Mouse (Mus musculus) Patski (cell line): ENCODE data around the gene St8sia1. TPM values are rescaled to one million over a fixed set of nuclear protein-coding genes. Genes with fewer than 3 reads are reported as not detected.

Source experiments
- ATAC-seq: fragments of 100-300 bp; one replicate; pipeline ENCODE4 v1.8.0; 2021
- CTCF ChIA-PET: fragments of 350-600 bp; sonication (Branson Sonifier 250); formaldehyde crosslinking; loops from one replicate; lab custom pipeline; 2022; ENCODE audit warnings: inconsistent platforms; lab: Charles Lee
- POLR2A ChIA-PET: fragments of 350-600 bp; sonication (Branson Sonifier 250); formaldehyde crosslinking; loops from one replicate; lab custom pipeline; 2022; ENCODE audit warnings: antibody characterized with exemption, inconsistent platforms; lab: Charles Lee
- DNase-seq: peaks from one replicate; pipeline ENCODE4 v3.0.0-alpha.2; 2011; ENCODE audit warnings: low read depth, low spot score
- H3K27me3 ChIP-seq: fragments of 371-371 bp; one replicate; pipeline ENCODE4 v1.5.1; 2021
- CTCF ChIP-seq: fragments of 100-300 bp; IDR thresholded peaks from one replicate; pipeline ENCODE4 v1.5.1; 2021
- in situ Hi-C: fragments of 300-500 bp; cut with MboI; formaldehyde crosslinking; loops from 3 replicates; pipeline ENCODE4 v1.11.1; 2018; ENCODE audit warnings: low pct_unique_long_range_greater_than_20kb, mixed read lengths
- polyA plus RNA-seq: library from polyadenylated mRNA; unstranded; gene quantifications from one replicate; pipeline ENCODE4 v1.2.3, GENCODE M21; 2021

St8sia1 gene
- polyA plus RNA-seq, 1 experiment from 2014 or later = 0.65 TPM

GRCm38 (mm10) chr6:142804402-142804801 lies 159.8 kb downstream of the St8sia1 start, which contains the start of gene Sult6b2:
TSS of gene Sult6b2 (minus strand) at chr6:142804502.
- ChIA-PET POLR2A (no interaction called here), CTCF (no interaction called here)
- H3K27me3 ChIP-seq = peaks cover 4% of the 10 kb centered on the region
- no peak for DNase-seq
- TF ChIP-seq CTCF = no peak
- ATAC-seq = no peak
- in situ Hi-C loops = no loop called here

GRCm38 (mm10) chr6:142802617-142803525 lies 161.4 kb downstream of the St8sia1 start:
- no peak for TF ChIP-seq CTCF
- ChIA-PET POLR2A (interaction anchor here (0.6 to 0.7 kb wide), 2 partner anchors 23 to 1338 kb away, joined by 3 to 4 read pairs; no protein-coding TSS in a partner anchor), CTCF (interaction anchor here (1.4 kb wide), 1 partner anchor 11 kb away, joined by 4 read pairs; no protein-coding TSS in a partner anchor)
- peaks cover 4% of the 10 kb centered on the region for H3K27me3 ChIP-seq
- in situ Hi-C loops = no loop called here
- no peak for ATAC-seq
- DNase-seq = no peak

DNA sequence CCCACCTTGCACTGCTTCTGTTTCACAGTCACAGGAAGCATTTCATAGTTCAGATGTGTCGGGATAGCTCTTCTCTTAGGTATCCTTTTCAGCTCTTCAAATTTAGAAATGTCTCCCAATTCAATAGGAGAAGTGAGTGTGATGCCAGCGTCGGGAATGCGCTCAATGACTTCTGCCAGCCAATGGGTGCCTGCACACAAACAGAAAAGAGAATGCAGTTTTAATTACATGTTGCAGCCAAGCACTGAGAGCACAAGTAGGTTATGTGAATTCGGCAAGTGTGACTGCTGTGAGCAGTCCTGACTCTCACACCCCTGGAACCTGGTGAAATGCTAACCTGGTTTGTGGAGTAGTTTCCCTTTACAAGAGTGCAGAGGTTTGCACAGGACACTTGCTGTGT lies 162.6 kb downstream of the St8sia1 start:
- DNase-seq (no peak), ATAC-seq (no peak)
- in situ Hi-C loops = no loop called here

GRCm38 (mm10) chr6:142799704-142800374 lies 164.4 kb downstream of the St8sia1 start:
- peaks cover 4% of the 10 kb centered on the region for H3K27me3 ChIP-seq
- CTCF ChIA-PET = interaction anchor here (0.6 to 2.6 kb wide), 7 partner anchors 10 to 26 kb away, joined by 3 to 9 read pairs (median 4); no protein-coding TSS in a partner anchor
- ATAC-seq (no peak), DNase-seq (no peak)
- in situ Hi-C loops = loop anchor here (25.0 kb wide), 1 partner anchor 387 kb away; no protein-coding TSS in a partner anchor
- TF ChIP-seq CTCF = no peak
- POLR2A ChIA-PET = no interaction called here

More for the DNA sequence above, 162.6 kb downstream of the St8sia1 start:
- TF ChIP-seq CTCF = no peak
- peaks cover 4% of the 10 kb centered on the region for H3K27me3 ChIP-seq
- ChIA-PET CTCF (interaction anchor here (1.4 kb wide), 1 partner anchor 12 kb away, joined by 4 read pairs; no protein-coding TSS in a partner anchor), POLR2A (no interaction called here)

GRCm38 (mm10) chr6:142798837-142799236 lies 165.4 kb downstream of the St8sia1 start:
- no peak for TF ChIP-seq CTCF
- ATAC-seq (no peak), DNase-seq (no peak)
- no peaks in the 10 kb centered on the region for H3K27me3 ChIP-seq
- in situ Hi-C loops = loop anchor here (25.0 kb wide), 1 partner anchor 388 kb away; no protein-coding TSS in a partner anchor
- POLR2A ChIA-PET = no interaction called here
- CTCF ChIA-PET = interaction anchor here (0.8 to 2.6 kb wide), 6 partner anchors 10 to 27 kb away, joined by 3 to 9 read pairs (median 4); no protein-coding TSS in a partner anchor

GRCm38 (mm10) chr6:142797996-142798395 lies 166.3 kb downstream of the St8sia1 start:
- DNase-seq (no peak), ATAC-seq (peak; percentile 88)
- no peak for TF ChIP-seq CTCF
- ChIA-PET CTCF (interaction anchor here (1.1 to 2.6 kb wide), 4 partner anchors 9 to 305 kb away, joined by 3 to 9 read pairs (median 6); no protein-coding TSS in a partner anchor), POLR2A (no interaction called here)
- in situ Hi-C loops = loop anchor here (25.0 kb wide), 1 partner anchor 389 kb away; no protein-coding TSS in a partner anchor
- no peaks in the 10 kb centered on the region for H3K27me3 ChIP-seq

- TF ChIP-seq CTCF = no peak
- POLR2A ChIA-PET = interaction anchor here (0.6 kb wide), 1 partner anchor 1257 kb away, joined by 3 read pairs; no protein-coding TSS in a partner anchor
- in situ Hi-C loops = loop anchor here (25.0 kb wide), 1 partner anchor 391 kb away; no protein-coding TSS in a partner anchor
- no peak for DNase-seq
- CTCF ChIA-PET = interaction anchor here (2.5 kb wide), 1 partner anchor 11 kb away, joined by 6 read pairs; no protein-coding TSS in a partner anchor
- H3K27me3 ChIP-seq = no peaks in the 10 kb centered on the region
- no peak for ATAC-seq
Measured at GRCm38 (mm10) chr6:142795655-142796441, 168.4 kb downstream of the St8sia1 start.

- DNase-seq = no peak
- no peak for ATAC-seq
- in situ Hi-C loops = loop anchor here (25.0 kb wide), 1 partner anchor 392 kb away; no protein-coding TSS in a partner anchor
- H3K27me3 ChIP-seq = no peaks in the 10 kb centered on the region
- no peak for TF ChIP-seq CTCF
- POLR2A ChIA-PET = interaction anchor here (0.6 kb wide), 1 partner anchor 1256 kb away, joined by 3 read pairs; no protein-coding TSS in a partner anchor
- CTCF ChIA-PET = interaction anchor here (1.4 to 2.5 kb wide), 2 partner anchors 10 kb away, joined by 4 to 6 read pairs; no protein-coding TSS in a partner anchor
Measured at GRCm38 (mm10) chr6:142795087-142795486, 169.2 kb downstream of the St8sia1 start.

- ChIA-PET CTCF (interaction anchor here (1.4 kb wide), 1 partner anchor 9 kb away, joined by 4 read pairs; no protein-coding TSS in a partner anchor), POLR2A (interaction anchor here (1.0 kb wide), 1 partner anchor 16 kb away, joined by 3 read pairs; no protein-coding TSS in a partner anchor)
- in situ Hi-C loops = loop anchor here (25.0 kb wide), 1 partner anchor 394 kb away; no protein-coding TSS in a partner anchor
- H3K27me3 ChIP-seq = no peaks in the 10 kb centered on the region
- DNase-seq (no peak), ATAC-seq (no peak)
- TF ChIP-seq CTCF = no peak
Measured at GRCm38 (mm10) chr6:142793468-142793867, 170.8 kb downstream of the St8sia1 start.
